Mouse (Mus musculus) gastrocnemius, adult 2 months (tissue): ENCODE results near the gene Gata3. TPM values are rescaled to one million over a fixed set of nuclear protein-coding genes. Genes with fewer than 3 reads are reported as not detected.

ENCODE experiments used
- DNase-seq: peaks from one replicate; pipeline ENCODE4 v3.0.0; 2022
- H3K27ac ChIP-seq: fragments of 200-600 bp; 2 replicates; pipeline ENCODE4 v1.8.1; 2022; ENCODE audit warnings: mild to moderate bottlenecking
- H3K4me3 ChIP-seq: fragments of 200-600 bp; 2 replicates; pipeline ENCODE4 v1.8.1; 2022; ENCODE audit warnings: mild to moderate bottlenecking, moderate library complexity
- CTCF ChIP-seq: fragments of 200-600 bp; IDR thresholded peaks from 2 replicates; pipeline ENCODE4 v1.8.1; 2022; ENCODE audit warnings: antibody characterized with exemption, mild to moderate bottlenecking, moderate library complexity
- intact Hi-C: fragments of 180-260 bp; cut with DNase I; formaldehyde crosslinking; loops from one replicate; pipeline ENCODE4 v1.15.1; 2025
- total RNA-seq, 2 experiments: library from RNA; stranded (reverse); gene quantifications; 2 replicates each; pipeline ENCODE4 v1.2.3; 2021

Gata3 gene
- total RNA-seq, 2 experiments from 2014 or later = 0.08 to 0.82 TPM

- no peak for DNase-seq
- intact Hi-C loops = no loop called here
- TF ChIP-seq CTCF = no peak
These were observed 3.6 kb upstream of the Gata3 start for GRCm38 (mm10) chr2:9893272-9893953.

GRCm38 (mm10) chr2:9892541-9892940 is 2.7 kb upstream of the Gata3 start:
- no peak for TF ChIP-seq CTCF
- intact Hi-C loops = no loop called here
- DNase-seq = no peak
- Histone ChIP-seq H3K27ac (no peak overlapping the region), H3K4me3 (no peak overlapping the region)

More at GRCm38 (mm10) chr2:9893272-9893953, 3.6 kb upstream of the Gata3 start:
- H3K4me3 ChIP-seq = no peak overlapping the region
- H3K27ac ChIP-seq = no peak overlapping the region

GRCm38 (mm10) chr2:9890906-9891305 is 1.1 kb upstream of the Gata3 start:
- intact Hi-C loops = no loop called here

GRCm38 (mm10) chr2:9890251-9890650 is 417 bp upstream of the Gata3 start:
- DNase-seq = no peak
- Histone ChIP-seq H3K4me3 (no peak overlapping the region), H3K27ac (no peak overlapping the region)
- no peak for TF ChIP-seq CTCF
- intact Hi-C loops = no loop called here

More at GRCm38 (mm10) chr2:9890906-9891305, 1.1 kb upstream of the Gata3 start:
- no peak for TF ChIP-seq CTCF
- H3K27ac ChIP-seq = no peak overlapping the region
- DNase-seq = no peak
- no peak overlapping the region for H3K4me3 ChIP-seq

GRCm38 (mm10) chr2:9888913-9889650 is 752 bp downstream of the Gata3 start, which contains the start of gene 9230102O04Rik:
9230102O04Rik (minus strand) TSS chr2:9889540.
- peak; percentile 42; the same call in 1 of the 2 replicates for TF ChIP-seq CTCF
- DNase-seq = peak; percentile 40
- intact Hi-C loops = loop anchor here (10.0 kb wide), 1 partner anchor 126 kb away; no protein-coding TSS in a partner anchor
- Histone ChIP-seq H3K4me3 (peak within 1 kb of the TSS; percentile 36), H3K27ac (no peak within 1 kb of the TSS)

GRCm38 (mm10) chr2:9887636-9888035 is 2.2 kb downstream of the Gata3 start:
- no peak for TF ChIP-seq CTCF
- H3K4me3 ChIP-seq = no peak overlapping the region
- H3K27ac ChIP-seq = no peak overlapping the region
- intact Hi-C loops = loop anchor here (10.0 kb wide), 1 partner anchor 127 kb away; no protein-coding TSS in a partner anchor
- DNase-seq = no peak

GRCm38 (mm10) chr2:9886921-9887610 is 2.8 kb downstream of the Gata3 start:
- no peak for TF ChIP-seq CTCF
- DNase-seq = no peak
- no peak overlapping the region for H3K27ac ChIP-seq
- no peak overlapping the region for H3K4me3 ChIP-seq
- intact Hi-C loops = loop anchor here (10.0 kb wide), 1 partner anchor 128 kb away; no protein-coding TSS in a partner anchor

- DNase-seq = no peak
- Histone ChIP-seq H3K4me3 (no peak overlapping the region), H3K27ac (no peak overlapping the region)
- TF ChIP-seq CTCF = no peak
- intact Hi-C loops = loop anchor here (10.0 kb wide), 1 partner anchor 129 kb away; no protein-coding TSS in a partner anchor
These were observed 3.8 kb downstream of the Gata3 start for GRCm38 (mm10) chr2:9886031-9886430.

- Histone ChIP-seq H3K27ac (no peak overlapping the region), H3K4me3 (no peak overlapping the region)
- no peak for DNase-seq
- intact Hi-C loops = loop anchor here (10.0 kb wide), 1 partner anchor 130 kb away; no protein-coding TSS in a partner anchor
- no peak for TF ChIP-seq CTCF
These were observed 4.5 kb downstream of the Gata3 start for GRCm38 (mm10) chr2:9885217-9885770.

- Histone ChIP-seq H3K4me3 (peak overlapping the region; percentile 15; the same call in 1 of the 2 replicates), H3K27ac (no peak overlapping the region)
- no peak for TF ChIP-seq CTCF
- intact Hi-C loops = loop anchor here (10.0 kb wide), 1 partner anchor 130 kb away; no protein-coding TSS in a partner anchor
- DNase-seq = no peak
These were observed 5.2 kb downstream of the Gata3 start for GRCm38 (mm10) chr2:9884533-9885216.

- Histone ChIP-seq H3K27ac (no peak overlapping the region), H3K4me3 (peak overlapping the region; percentile 66)
- no peak for DNase-seq
- intact Hi-C loops = loop anchor here (10.0 kb wide), 1 partner anchor 131 kb away; no protein-coding TSS in a partner anchor
- TF ChIP-seq CTCF = no peak
These were observed 5.9 kb downstream of the Gata3 start for GRCm38 (mm10) chr2:9883803-9884532.
